In the genomic region with DNA sequence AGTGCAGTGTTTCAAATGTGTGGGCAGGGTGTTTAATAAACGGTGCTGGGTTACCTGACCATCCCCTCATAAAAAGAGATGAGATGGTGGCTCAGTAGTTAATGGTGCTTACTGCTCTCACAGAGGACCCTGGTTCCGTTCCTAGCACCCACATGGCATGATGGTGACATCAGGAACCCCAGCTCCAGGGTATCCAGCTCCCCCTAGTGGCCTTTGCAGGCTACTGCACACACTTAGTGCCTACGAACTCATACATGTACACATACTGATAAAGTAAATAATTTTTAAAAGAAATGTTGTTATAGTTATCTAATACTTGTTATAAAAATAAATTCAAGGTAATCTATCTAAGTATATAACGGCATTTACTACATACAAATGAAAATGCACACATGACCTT, we compare ENCODE assay signal across 24 mouse cellular contexts.
DNase-seq lines count a peak whose midpoint lies in the region; ATAC-seq and TF ChIP-seq lines count a peak whose summit lies in the region.
"Had no signal": no experiment of that assay in that cellular context is flagged by ENCODE, and none has a peak within 500 bp of the region (broad histone marks: within the 10 kb centered on the region; RNA-seq: fewer than 3 reads in every experiment).

No protein-coding gene starts in this region.

- no peaks in the 10 kb centered on the region for H3K36me3 ChIP-seq in forebrain, embryonic 11.5 days (ENCODE audit: control insufficient read depth, insufficient read depth, low read length)
- H3K36me3 ChIP-seq in forebrain, embryonic 16.5 days (ENCODE audit: control insufficient read depth, insufficient read depth) = no peaks in the 10 kb centered on the region
- H3K36me3 ChIP-seq in liver, adult 2 months (ENCODE audit: control insufficient read depth, insufficient read depth, low read length) = no peaks in the 10 kb centered on the region
- H3K36me3 ChIP-seq in liver, embryonic 11.5 days (ENCODE audit: control insufficient read depth, insufficient read depth, low read length) = no peaks in the 10 kb centered on the region
- H3K36me3 ChIP-seq: G1E; hindbrain, embryonic 15.5 days; limb, embryonic 15.5 days; midbrain, embryonic 10.5 days; neural tube, embryonic 13.5 days; stomach, embryonic 15.5 days had no signal

- H3K9me3 ChIP-seq in forebrain, embryonic 11.5 days (ENCODE audit: control insufficient read depth, low read length) = no peaks in the 10 kb centered on the region
- H3K9me3 ChIP-seq in forebrain, embryonic 16.5 days (ENCODE audit: control insufficient read depth, low read length) = no peaks in the 10 kb centered on the region
- H3K9me3 ChIP-seq in liver, embryonic 11.5 days (ENCODE audit: control insufficient read depth, low read length) = no peaks in the 10 kb centered on the region
- H3K9me3 ChIP-seq: hindbrain, embryonic 15.5 days; limb, embryonic 15.5 days; stomach, embryonic 15.5 days had no signal

- no peak overlapping the region for H3K4me3 ChIP-seq in forebrain, embryonic 11.5 days (ENCODE audit: low read depth, low read length)
- H3K4me3 ChIP-seq in forebrain, embryonic 16.5 days (replicated peaks; ENCODE audit: low read length) = no peak overlapping the region
- H3K4me3 ChIP-seq in liver, adult 2 months (ENCODE audit: insufficient read depth, low read depth, low read length) = no peak overlapping the region
- no peak overlapping the region for H3K4me3 ChIP-seq in liver, embryonic 11.5 days (ENCODE audit: low read depth, low read length)
- H3K4me3 ChIP-seq: erythroblast, embryonic 14.5 days; hindbrain, embryonic 15.5 days; limb, embryonic 15.5 days; midbrain, embryonic 10.5 days; neural tube, embryonic 13.5 days; stomach, embryonic 15.5 days had no signal

- peak; percentile 35 for DNase-seq in forebrain, embryonic 11.5 days (ENCODE audit: low spot score)
- no peak for DNase-seq in liver, adult 2 months (ENCODE audit: extremely low read depth, low read depth, low spot score)
- DNase-seq in liver, embryonic 11.5 days (ENCODE audit: low spot score) = no peak
- peak; percentile 2 for DNase-seq in thymus, postnatal 14 days
- no peak for DNase-seq in thymus, postnatal 25 days
- DNase-seq in left cerebral cortex, postnatal 25 days (ENCODE audit: low spot score in 2 of 2) = no peak
- DNase-seq: adrenal gland, postnatal 10 days; cerebellum, adult 18-20 months; gastrocnemius, postnatal 14 days; heart, postnatal 14 days; kidney, adult 11 months; kidney, postnatal 14 days; lung, postnatal 4 days; thymus, postnatal 4 days had no signal

- TF ChIP-seq POLR2A in liver, adult 2 months (IDR thresholded peaks at IDR 0.05; ENCODE audit: extremely low read depth, insufficient read depth, low read length) = no peak

- no peaks in the 10 kb centered on the region for H3K27me3 ChIP-seq in forebrain, embryonic 11.5 days (ENCODE audit: control insufficient read depth, insufficient read depth, low read length)
- no peaks in the 10 kb centered on the region for H3K27me3 ChIP-seq in forebrain, embryonic 16.5 days (replicated peaks; ENCODE audit: control insufficient read depth, insufficient read depth, low read length)
- H3K27me3 ChIP-seq in liver, adult 2 months (ENCODE audit: control insufficient read depth, insufficient read depth, low read length) = no peaks in the 10 kb centered on the region
- H3K27me3 ChIP-seq in liver, embryonic 11.5 days (replicated peaks; ENCODE audit: control insufficient read depth, insufficient read depth, low read length) = no peaks in the 10 kb centered on the region
- H3K27me3 ChIP-seq: hindbrain, embryonic 15.5 days; limb, embryonic 15.5 days; neural tube, embryonic 13.5 days; stomach, embryonic 15.5 days had no signal

- H3K4me2 ChIP-seq in forebrain, embryonic 11.5 days (ENCODE audit: low read depth, low read length, severe bottlenecking) = no peak overlapping the region
- no peak overlapping the region for H3K4me2 ChIP-seq in forebrain, embryonic 16.5 days (ENCODE audit: low read length)
- H3K4me2 ChIP-seq in liver, embryonic 11.5 days = no peak overlapping the region
- H3K4me2 ChIP-seq: heart, embryonic 11.5 days; hindbrain, embryonic 15.5 days; limb, embryonic 15.5 days; neural tube, embryonic 13.5 days; stomach, embryonic 15.5 days had no signal

- WGBS in forebrain, embryonic 11.5 days = 87% methylated on average over 4 of the region's 4 CpGs
- 90% methylated on average over 4 of the region's 4 CpGs for WGBS in forebrain, embryonic 16.5 days
- 87% methylated on average over 4 of the region's 4 CpGs for WGBS in liver, adult 2 months
- WGBS in liver, embryonic 11.5 days = 80% methylated on average over 4 of the region's 4 CpGs

- H3K27ac ChIP-seq in forebrain, embryonic 11.5 days (ENCODE audit: low read depth, low read length) = no peak overlapping the region
- H3K27ac ChIP-seq in forebrain, embryonic 16.5 days (ENCODE audit: low read length) = no peak overlapping the region
- no peak overlapping the region for H3K27ac ChIP-seq in liver, adult 2 months (replicated peaks; ENCODE audit: insufficient read depth, low read depth, low read length)
- no peak overlapping the region for H3K27ac ChIP-seq in liver, embryonic 11.5 days (ENCODE audit: low read depth, low read length)
- H3K27ac ChIP-seq: hindbrain, embryonic 15.5 days; limb, embryonic 15.5 days; midbrain, embryonic 10.5 days; neural tube, embryonic 13.5 days; stomach, embryonic 15.5 days had no signal

- ATAC-seq in forebrain, embryonic 11.5 days (replicated peaks; ENCODE audit: low FRiP score) = no peak
- no peak for ATAC-seq in forebrain, embryonic 16.5 days
- ATAC-seq in liver, embryonic 11.5 days (replicated peaks; ENCODE audit: low FRiP score) = no peak
- ATAC-seq in frontal cortex, adult (ENCODE audit: low TSS enrichment) = no peak

- no peak overlapping the region for H3K9ac ChIP-seq in forebrain, embryonic 11.5 days (ENCODE audit: low read length)
- H3K9ac ChIP-seq in forebrain, embryonic 16.5 days (replicated peaks; ENCODE audit: low read depth, low read length) = no peak overlapping the region
- no peak overlapping the region for H3K9ac ChIP-seq in liver, adult 2 months (ENCODE audit: low read depth, low read length)
- H3K9ac ChIP-seq in liver, embryonic 11.5 days (ENCODE audit: low read depth, low read length) = no peak overlapping the region
- H3K9ac ChIP-seq: hindbrain, embryonic 15.5 days; limb, embryonic 15.5 days; neural tube, embryonic 13.5 days; stomach, embryonic 15.5 days had no signal

- H3K79me2 ChIP-seq in liver, adult 2 months (ENCODE audit: control insufficient read depth, insufficient read depth, low read length) = no peaks in the 10 kb centered on the region

- 0 out of 2 replicates have a peak, but pooled peaks have one; percentile 26 for TF ChIP-seq CTCF in liver, adult 2 months (IDR thresholded peaks at IDR 0.05; ENCODE audit: low read depth, low read length)

- intact Hi-C loops in left cerebral cortex, postnatal 25 days (cut with DNase I) = no loop called here

- H3K4me1 ChIP-seq in forebrain, embryonic 11.5 days (replicated peaks; ENCODE audit: control insufficient read depth, insufficient read depth, low read length) = no peaks in the 10 kb centered on the region
- no peaks in the 10 kb centered on the region for H3K4me1 ChIP-seq in forebrain, embryonic 16.5 days (replicated peaks; ENCODE audit: control insufficient read depth, insufficient read depth, low read length)
- no peaks in the 10 kb centered on the region for H3K4me1 ChIP-seq in liver, adult 2 months (ENCODE audit: control insufficient read depth, insufficient read depth, low read length)
- H3K4me1 ChIP-seq in liver, embryonic 11.5 days (replicated peaks; ENCODE audit: control insufficient read depth, insufficient read depth, low read length) = no peaks in the 10 kb centered on the region
- H3K4me1 ChIP-seq: hindbrain, embryonic 15.5 days; limb, embryonic 15.5 days; midbrain, embryonic 10.5 days; neural tube, embryonic 13.5 days; stomach, embryonic 15.5 days had no signal

Comparison
In these comparisons a context has a peak if more than half of its experiments do, and no peak if none do; other contexts are left out.
1. DNase-seq: peak in forebrain, embryonic 11.5 days (single experiment) and thymus, postnatal 14 days (single experiment); none in liver, adult 2 months (single experiment), liver, embryonic 11.5 days (single experiment), thymus, postnatal 25 days (single experiment) and left cerebral cortex, postnatal 25 days (0 of 2).